Comparison of ENCODE assay signal across 25 mouse cellular contexts in the genomic region with DNA sequence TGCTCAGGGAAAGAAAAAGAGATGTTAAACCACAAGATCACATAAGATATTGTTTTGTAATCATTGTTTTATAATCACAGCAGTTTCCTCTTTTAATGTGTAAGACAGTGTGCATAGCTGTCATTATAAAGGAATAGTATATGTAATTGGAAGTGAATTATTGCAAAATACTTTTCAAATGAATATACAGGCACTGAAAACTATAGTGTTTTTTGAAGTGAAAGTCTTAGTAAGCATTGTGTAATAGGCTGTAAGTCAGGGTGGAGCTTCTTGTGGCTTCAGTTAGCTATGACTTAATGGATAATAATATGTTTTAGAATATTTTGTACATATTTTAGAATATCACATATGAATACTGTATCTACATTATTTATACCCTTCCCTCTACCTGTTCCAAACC.
"Had no signal": no experiment of that assay in that cellular context is flagged by ENCODE, and none has a peak within 500 bp of the region (broad histone marks: within the 10 kb centered on the region; RNA-seq: fewer than 3 reads in every experiment).

No protein-coding gene starts in this region.

- DNase-seq: gastrocnemius, adult 2 months; gastrocnemius, postnatal 10 days; gastrocnemius, postnatal 25 days; heart, adult 11 months; heart, adult 2 months; heart, postnatal 14 days; heart, postnatal 4 days; kidney, adult 18-20 months; kidney, adult 8-10 months; kidney, postnatal 10 days; kidney, postnatal 25 days; kidney, postnatal 4 days; liver had no signal

- ATAC-seq: hindbrain, embryonic 16.5 days; inflammation-experienced regulatory T-cells, adult 6 months; intestine, embryonic 15.5 days; intestine, postnatal 0 days had no signal

- H3K36me3 ChIP-seq: heart, embryonic 13.5 days; heart, embryonic 15.5 days; hindbrain, embryonic 10.5 days; hindbrain, embryonic 12.5 days; intestine, embryonic 15.5 days; limb, embryonic 10.5 days; limb, embryonic 12.5 days had no signal

- H3K27me3 ChIP-seq: heart, embryonic 13.5 days; heart, embryonic 15.5 days; hindbrain, embryonic 12.5 days; intestine, embryonic 15.5 days; limb, embryonic 12.5 days had no signal

- H3K4me3 ChIP-seq: gastrocnemius, adult 2 months; heart, adult 2 months; heart, embryonic 13.5 days; heart, embryonic 15.5 days; hindbrain, embryonic 10.5 days; hindbrain, embryonic 12.5 days; intestine, embryonic 15.5 days; layer of hippocampus, adult 2 months; left cerebral cortex, adult 2 months; limb, embryonic 10.5 days; limb, embryonic 12.5 days had no signal
